Mouse (Mus musculus) mature B cell (primary cell): Measurements from ENCODE around the gene Osbpl5.

Source experiments
- in situ Hi-C: fragments of 300-500 bp; cut with MboI; formaldehyde crosslinking; loops from 2 replicates; pipeline ENCODE4 v1.14.3; 2019

Gene Osbpl5

GRCm38 (mm10) chr7:143755357-143756124 is 1.2 kb downstream of the Osbpl5 start:
- in situ Hi-C loops: no loop called here

DNA sequence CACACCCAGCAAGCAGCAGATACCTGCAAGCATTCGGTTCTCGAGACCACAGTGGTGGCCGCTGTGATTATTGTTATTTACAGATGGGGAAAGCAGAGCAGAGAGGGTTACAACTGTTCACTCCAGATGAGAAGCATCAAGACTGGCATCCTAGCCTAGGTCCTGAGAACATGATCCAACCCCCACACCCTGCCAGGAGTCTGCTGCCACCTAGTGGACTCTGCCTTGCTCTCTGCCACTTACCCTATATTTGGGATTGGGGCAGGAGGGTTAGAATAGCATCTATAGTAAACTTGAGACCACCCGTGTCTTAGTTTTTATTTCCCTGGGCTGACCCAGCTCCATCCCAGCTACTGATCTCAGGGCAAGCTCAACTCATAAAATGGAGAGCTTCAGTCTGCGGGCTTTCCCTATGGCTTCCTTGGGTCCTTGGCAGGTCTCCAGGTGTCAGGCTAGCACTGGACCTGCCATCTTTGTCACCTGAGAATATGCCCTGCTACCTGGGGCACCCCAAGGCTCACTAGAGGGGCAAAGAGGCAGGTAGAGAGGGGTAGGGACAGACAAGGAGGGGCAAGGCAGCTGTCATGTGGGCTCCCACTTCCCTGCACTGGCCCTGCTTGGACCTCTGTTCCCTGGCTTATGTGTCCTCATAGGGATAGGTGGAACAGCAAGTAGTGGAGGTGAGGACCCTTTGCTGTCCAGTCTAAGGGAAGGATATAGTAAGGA is 2.6 kb downstream of the Osbpl5 start:
- in situ Hi-C loops: loop anchor here (5.0 kb wide), 1 partner anchor 47 kb away; no protein-coding TSS in a partner anchor

- in situ Hi-C loops: loop anchor here (5.0 kb wide), 1 partner anchor 45 kb away; no protein-coding TSS in a partner anchor
Measured at GRCm38 (mm10) chr7:143752606-143753005, 4.2 kb downstream of the Osbpl5 start.

DNA sequence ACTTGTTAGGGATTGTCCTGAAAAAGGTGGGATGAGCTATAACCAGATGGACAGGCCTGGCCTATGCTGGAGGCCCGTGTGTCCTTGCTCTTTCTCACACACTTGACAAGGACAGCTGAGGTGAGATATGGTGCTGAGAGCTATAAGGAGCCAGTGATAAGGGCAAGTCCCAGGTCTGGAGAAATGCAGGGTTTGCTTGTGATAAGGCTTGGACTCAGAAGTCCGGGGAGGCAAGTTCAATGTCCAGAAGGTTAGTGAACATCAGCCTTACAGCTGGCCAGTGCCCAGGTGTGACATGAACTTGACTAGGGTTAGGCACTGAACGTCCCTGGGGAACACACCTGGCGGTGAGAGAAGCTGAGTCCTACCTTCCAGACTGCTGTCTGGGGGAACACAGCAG is 4.7 kb downstream of the Osbpl5 start:
- in situ Hi-C loops: loop anchor here (5.0 kb wide), 1 partner anchor 45 kb away; no protein-coding TSS in a partner anchor

DNA sequence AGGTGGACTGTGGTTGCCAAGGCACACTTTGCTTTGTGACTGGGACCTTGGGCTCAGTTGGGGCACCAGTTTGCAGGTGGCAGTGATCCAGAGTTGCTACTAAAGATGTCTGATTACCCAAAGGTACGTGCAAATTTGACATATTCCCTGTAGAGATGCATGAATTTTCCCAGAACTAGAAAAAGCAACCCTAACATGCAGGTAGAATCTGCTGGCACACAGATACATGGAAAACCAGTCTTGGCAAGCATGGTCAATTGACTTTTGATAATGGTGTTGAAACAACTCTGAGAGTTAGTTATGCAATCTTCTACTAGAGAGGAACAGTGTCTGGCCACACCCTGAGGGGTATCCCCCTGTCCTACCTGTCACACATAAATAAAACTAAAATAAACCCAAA is 5.4 kb downstream of the Osbpl5 start:
- in situ Hi-C loops: loop anchor here (5.0 kb wide), 1 partner anchor 44 kb away; no protein-coding TSS in a partner anchor

DNA sequence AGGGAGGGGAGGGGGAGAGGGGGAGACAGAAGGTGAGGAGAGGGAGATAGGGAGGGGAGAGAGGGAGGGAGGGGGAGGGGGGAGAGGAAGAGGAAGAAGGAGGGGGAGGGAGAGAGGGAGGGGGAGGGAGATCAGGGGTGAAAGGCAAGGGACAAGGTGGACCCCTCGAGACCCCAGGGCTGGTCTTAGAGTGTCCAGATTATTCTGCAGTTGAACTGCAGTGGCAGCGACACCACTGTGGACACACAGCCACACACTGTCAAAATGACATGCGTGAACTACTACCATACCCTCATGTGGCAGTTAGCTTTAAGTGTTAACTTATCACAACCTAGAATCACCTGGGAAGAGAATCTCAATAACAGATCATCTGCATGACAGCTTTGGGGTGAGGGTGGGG is 7.7 kb downstream of the Osbpl5 start:
- in situ Hi-C loops: no loop called here

DNA sequence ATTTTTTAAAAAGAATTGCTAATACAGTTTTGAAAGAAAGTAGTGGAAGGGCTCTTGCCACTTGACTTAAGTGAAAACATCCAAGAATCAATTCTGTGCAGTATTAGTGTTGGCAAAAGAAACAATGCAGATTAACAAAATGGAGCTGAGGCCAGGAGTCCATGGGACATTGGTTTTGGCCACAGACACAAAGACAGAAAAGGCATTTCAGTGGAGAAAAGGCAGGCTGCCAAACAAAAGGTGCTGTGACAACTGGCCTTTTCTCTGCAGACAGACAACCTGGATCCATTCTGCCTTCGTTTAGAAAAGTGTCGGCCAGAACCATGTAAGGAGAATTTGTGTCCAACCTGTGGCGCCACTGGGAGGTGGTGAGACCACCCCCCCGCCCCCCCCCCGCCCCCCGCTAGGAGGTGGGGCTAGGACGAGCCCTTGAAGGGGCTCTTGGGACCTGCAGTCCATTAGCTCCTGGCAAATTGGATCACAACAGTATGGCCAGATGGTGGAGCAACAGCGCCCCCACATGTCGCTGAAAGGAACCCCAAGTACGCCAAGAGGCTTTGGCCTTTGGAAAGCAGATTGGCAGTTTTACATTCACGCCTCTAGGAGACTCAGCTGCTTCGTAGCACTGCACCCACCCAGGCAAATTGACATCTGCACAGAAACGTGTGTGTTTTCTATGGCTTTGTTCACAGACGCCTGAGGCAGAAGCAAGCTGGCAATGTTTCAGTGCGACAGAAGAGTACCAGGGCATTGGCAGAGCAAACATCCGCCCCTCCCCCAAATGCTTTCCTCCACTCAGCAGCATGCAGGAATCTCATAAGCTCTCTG is 8.5 kb downstream of the Osbpl5 start:
- in situ Hi-C loops: no loop called here

GRCm38 (mm10) chr7:143740653-143741052 is 16.1 kb downstream of the Osbpl5 start:
- in situ Hi-C loops: no loop called here

DNA sequence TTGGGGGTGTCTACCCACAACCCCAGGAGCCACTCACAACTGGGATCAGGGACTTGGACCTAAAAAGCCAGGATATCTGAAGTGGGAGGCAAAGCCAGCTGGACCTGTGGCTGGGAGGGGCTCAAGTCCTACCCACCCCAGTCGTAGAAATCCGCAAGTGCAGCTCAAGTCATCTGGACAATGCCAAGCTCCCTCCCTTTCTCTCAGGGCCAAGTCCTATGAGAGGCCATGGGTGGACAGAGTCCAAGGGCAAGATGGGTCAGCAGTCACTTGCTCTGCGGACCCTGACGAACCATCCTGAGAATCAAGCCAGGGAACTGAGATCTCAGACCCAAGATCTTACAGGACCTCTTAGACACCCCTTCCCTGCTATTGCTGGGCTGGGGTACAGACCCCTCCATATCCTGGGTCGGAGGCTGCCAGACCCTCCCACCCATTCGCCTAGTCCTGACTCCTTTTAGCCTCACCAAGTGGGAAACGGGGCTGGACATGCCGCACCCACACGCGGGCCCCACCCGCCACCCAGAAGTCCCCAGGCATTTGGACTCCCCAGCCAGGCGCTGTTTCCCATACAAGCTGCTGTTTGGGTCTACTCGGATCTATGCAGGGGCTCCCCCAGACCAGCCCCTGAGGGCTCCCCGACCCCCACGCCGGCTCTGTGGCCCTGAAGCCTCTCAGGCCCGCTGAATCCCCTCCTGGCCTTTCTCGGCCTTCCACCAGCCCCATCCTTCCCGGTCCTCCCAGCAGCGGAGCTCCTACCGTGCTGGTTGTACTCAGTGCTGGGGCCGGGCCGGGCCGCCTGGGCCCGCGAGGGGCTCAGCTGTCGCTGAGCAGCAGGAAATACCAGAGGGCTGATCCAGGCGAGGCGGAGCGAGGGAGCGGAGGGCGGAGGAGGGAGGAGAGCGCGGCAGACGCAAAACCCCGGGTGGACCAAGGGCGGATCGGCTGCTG is 17.0 kb downstream of the Osbpl5 start:
- in situ Hi-C loops: no loop called here

GRCm38 (mm10) chr7:143738601-143739006 is 18.2 kb downstream of the Osbpl5 start:
- in situ Hi-C loops: no loop called here

- in situ Hi-C loops: no loop called here
Measured at GRCm38 (mm10) chr7:143738194-143738593, 18.6 kb downstream of the Osbpl5 start.

GRCm38 (mm10) chr7:143733746-143734145 is 23.0 kb downstream of the Osbpl5 start:
- in situ Hi-C loops: no loop called here

GRCm38 (mm10) chr7:143729886-143730285 is 26.9 kb downstream of the Osbpl5 start:
- in situ Hi-C loops: no loop called here

DNA sequence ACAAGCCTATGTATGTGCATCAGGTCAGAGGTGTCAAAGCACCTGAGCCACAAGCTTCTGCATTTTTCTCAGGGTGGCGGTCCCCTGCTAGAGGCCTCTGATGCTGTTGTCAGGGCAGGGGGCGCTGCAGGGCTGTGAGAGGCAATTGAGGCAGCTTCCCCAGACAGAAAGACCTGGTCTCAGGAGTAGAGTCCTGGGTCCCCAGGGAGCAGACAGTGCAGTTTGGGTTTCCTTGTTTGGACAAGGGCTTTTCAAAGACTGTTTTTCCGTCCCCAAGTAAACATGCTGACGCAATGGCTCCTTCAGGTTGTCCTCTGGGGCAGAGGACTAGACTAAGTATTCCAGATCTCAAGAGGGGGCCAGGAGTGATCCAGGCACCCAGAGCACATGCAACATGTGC is 30.4 kb downstream of the Osbpl5 start:
- in situ Hi-C loops: no loop called here

DNA sequence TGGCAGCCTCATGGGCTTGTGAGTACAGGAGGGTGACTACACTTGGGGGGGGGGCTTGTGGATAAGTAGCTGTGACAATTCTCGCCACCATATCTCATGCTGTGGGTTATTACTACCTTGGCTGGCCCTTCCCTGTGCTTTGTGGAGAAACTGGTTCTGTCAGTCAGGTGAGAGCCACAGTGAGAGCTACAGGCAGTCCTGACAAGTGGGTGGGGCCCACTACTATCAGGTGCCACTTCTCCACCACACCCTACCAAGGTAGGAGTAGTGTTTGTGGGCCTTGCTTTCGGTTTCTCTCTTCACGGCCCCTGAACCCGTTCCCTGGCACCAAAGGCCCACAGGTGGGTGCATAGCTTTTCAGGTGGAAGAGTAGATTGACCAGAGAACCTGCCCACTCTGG is 32.9 kb downstream of the Osbpl5 start:
- in situ Hi-C loops: no loop called here

DNA sequence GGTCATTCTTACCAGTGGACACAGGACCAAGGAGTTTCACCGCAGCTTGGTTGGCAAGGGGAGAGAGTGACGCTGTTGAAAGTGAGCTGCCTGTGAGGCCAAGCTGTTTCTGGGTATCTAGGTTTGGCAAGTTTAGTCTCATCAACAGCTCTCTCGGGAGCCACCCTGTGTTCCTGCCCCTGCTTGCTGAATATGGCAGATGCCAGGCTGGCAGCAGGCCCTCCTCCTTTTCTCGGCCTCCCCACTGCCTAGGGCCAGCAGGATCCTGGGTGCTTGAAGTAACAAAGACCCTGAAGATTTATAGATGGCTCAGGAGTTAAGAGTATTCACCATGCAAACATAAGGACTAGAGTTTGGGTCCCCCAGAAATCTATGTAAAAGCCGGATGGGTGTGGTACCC is 34.1 kb downstream of the Osbpl5 start:
- in situ Hi-C loops: no loop called here

- in situ Hi-C loops: no loop called here
Measured at GRCm38 (mm10) chr7:143717811-143718210, 39.0 kb downstream of the Osbpl5 start.

- in situ Hi-C loops: no loop called here
Measured at GRCm38 (mm10) chr7:143713421-143713820, 43.4 kb downstream of the Osbpl5 start.

- in situ Hi-C loops: no loop called here
Measured at GRCm38 (mm10) chr7:143712771-143713348, 43.9 kb downstream of the Osbpl5 start.

DNA sequence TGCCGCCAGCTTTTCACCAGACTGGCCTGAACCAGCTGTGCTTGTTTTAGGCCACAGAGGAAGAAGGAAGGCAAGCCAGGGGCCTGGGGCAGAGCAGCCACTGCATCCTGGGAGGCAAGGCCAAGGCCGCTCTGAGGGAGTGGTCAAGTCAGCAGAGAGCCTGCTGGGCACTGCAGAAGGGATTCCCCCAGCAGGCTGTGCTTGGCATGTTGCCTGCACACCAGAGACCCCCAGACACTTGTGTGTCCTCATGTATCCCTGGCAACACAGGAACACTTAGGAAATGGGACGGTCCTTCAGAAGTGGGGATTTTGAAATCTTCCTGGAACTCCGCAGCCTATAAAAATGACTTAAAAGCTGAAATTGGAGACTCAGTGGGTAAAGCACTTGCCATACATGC is 44.8 kb downstream of the Osbpl5 start:
- in situ Hi-C loops: no loop called here

- in situ Hi-C loops: no loop called here
Measured at GRCm38 (mm10) chr7:143711381-143711780, 45.4 kb downstream of the Osbpl5 start.
